Mouse (Mus musculus) cerebellum, postnatal 14 days (tissue): ENCODE data around the gene Gm8247.
"Not testable (repeated sequence)": the region's sequence is repeated elsewhere in the genome, so short reads cannot be mapped to it uniquely, and the experiment has no call there.

Source experiments
- DNase-seq, 2 experiments: peaks; one replicate each; pipeline ENCODE4 v3.0.0; 2021; ENCODE audit warnings: mixed read lengths in 2 of 2

Gene Gm8247

DNA sequence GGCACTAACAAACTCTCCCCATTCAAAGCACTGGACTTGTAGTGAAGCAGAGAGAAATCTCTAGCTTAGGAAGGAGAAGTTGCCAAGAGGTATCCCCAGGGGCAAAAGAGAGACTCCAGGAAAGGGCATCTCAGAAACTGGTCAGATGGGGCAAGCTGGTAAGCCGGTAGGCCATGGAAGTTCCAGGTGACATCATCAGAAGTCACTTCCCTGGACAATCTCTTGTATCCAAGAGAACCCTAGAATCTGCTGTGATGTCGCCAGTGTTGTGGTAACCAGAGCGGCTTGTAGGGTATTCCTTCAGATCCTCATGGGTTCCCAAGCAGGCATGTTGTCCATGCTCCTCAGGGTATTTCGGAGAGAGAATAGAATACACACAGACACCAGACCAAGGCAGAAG is at the start of gene Gm8247:
TSS of gene Gm8247 (plus strand) at position 301 of the 400 bp plus-strand sequence.
- DNase-seq, result not testable (repeated sequence)

GRCm38 (mm10) chr14:44547961-44548360 is 35.0 kb upstream of the Gm8247 start:
- DNase-seq, result not testable (repeated sequence)

DNA sequence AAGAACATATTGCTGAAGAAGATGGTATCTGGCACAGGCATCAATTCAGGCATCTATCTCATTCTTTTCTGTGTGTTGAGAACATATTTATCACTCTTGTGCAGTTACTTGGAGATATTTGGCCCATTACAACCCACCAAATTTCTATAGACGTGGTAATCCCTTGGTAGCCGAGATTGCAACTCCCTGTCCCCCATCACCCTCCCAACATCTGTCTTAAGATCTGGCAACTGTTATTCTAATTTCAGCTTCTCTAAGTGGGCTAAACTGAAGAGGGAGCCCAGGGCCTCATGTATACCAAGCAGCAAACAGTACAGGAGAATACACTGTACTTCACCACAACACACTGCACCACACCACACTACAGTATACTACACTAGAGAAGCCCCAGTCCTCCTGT is 8.8 kb downstream of the Gm8247 start:
- not testable (repeated sequence) for DNase-seq

DNA sequence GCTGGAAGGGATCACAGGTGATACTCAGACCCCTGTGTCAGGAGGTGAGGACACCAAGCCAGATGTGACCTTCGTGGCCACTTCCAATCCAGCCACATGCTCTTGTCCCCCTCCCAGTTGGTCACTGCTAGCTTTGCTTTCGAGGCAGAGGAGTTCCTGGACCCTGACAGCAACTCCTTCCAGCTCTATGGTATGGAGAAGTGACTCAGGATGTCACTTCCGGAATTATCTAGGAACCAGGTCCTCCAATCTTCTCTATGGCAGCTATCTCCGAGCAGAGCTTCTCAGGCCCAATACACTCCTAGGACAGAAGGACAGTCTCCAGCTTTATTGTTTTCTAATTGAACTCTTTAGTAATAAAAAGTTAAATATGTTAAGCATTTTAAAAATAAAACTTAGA is 44.8 kb downstream of the Gm8247 start, which contains the start of gene Gm5624:
TSS of gene Gm5624 (minus strand) at position 202 of the 400 bp plus-strand sequence.
- DNase-seq, result not testable (repeated sequence)
